Mouse (Mus musculus) kidney, postnatal 0 days (tissue): ENCODE data around the gene Rcan2. TPM values are rescaled to one million over a fixed set of nuclear protein-coding genes. Genes with fewer than 3 reads are reported as not detected.

Source experiments
- ATAC-seq: fragments of 200-750 bp; cut with Nextera tagmentation; replicated peaks from 2 replicates; pipeline ENCODE4 v1.8.0; 2017; ENCODE audit warnings: low read depth, moderate number of reproducible peaks, moderate TSS enrichment, moderate library complexity; ENCODE audit not compliant: low FRiP score
- DNase-seq: peaks from one replicate; pipeline ENCODE4 v3.0.0-alpha.2; 2016; ENCODE audit warnings: low spot score
- H3K27ac ChIP-seq: fragments of 300-500 bp; sonication (generic); 2 replicates; pipeline ENCODE4 v1.5.1; 2014; ENCODE audit warnings: mild to moderate bottlenecking
- H3K27me3 ChIP-seq: fragments of 300-500 bp; sonication (generic); 2 replicates; pipeline ENCODE4 v1.6.1; 2014; ENCODE audit warnings: low read length, mixed read lengths; ENCODE audit not compliant: insufficient read depth
- H3K36me3 ChIP-seq: fragments of 300-500 bp; sonication (generic); 2 replicates; pipeline ENCODE4 v1.6.1; 2014; ENCODE audit warnings: low read length, mixed read lengths; ENCODE audit not compliant: insufficient read depth
- H3K4me1 ChIP-seq: fragments of 300-500 bp; sonication (generic); replicated peaks from 2 replicates; pipeline ENCODE4 v1.6.1; 2014; ENCODE audit warnings: antibody characterized with exemption, low read length, mixed read lengths; ENCODE audit not compliant: insufficient read depth
- H3K4me2 ChIP-seq: fragments of 300-500 bp; sonication (generic); 2 replicates; pipeline ENCODE4 v1.6.1; 2014; ENCODE audit warnings: mild to moderate bottlenecking, low read length, moderate library complexity, mixed read lengths
- H3K4me3 ChIP-seq: fragments of 300-500 bp; sonication (generic); replicated peaks from 2 replicates; pipeline ENCODE4 v1.5.1; 2014; ENCODE audit warnings: low read depth, low read length
- H3K9ac ChIP-seq: fragments of 300-500 bp; sonication (generic); 2 replicates; pipeline ENCODE4 v1.6.1; 2014; ENCODE audit warnings: low read depth, low read length
- H3K9me3 ChIP-seq: fragments of 300-500 bp; sonication (generic); replicated peaks from 2 replicates; pipeline ENCODE4 v1.6.1; 2016; ENCODE audit warnings: low read length, inconsistent platforms, mixed read lengths
- CTCF ChIP-seq: IDR thresholded peaks from 2 replicates; pipeline ENCODE4 v1.5.1; 2016; ENCODE audit warnings: antibody characterized with exemption, low read depth, mild to moderate bottlenecking, moderate library complexity
- WGBS: fragments of 180-500 bp; shearing (Covaris S2); extraction: QIAGEN DNeasy Blood & Tissue Kit; methylation state at CpG from one replicate; pipeline ENCODE4 v1.1.7; 2014; 5-methylcytosine and 5-hydroxymethylcytosine counted together
- polyA plus RNA-seq: library from polyadenylated mRNA; unstranded; fragments of >200 nt; fragmentation: Nextera tagmentation; extraction: Ambion mirVana; gene quantifications from 2 replicates; pipeline ENCODE4 v1.2.1, GENCODE M21; 2015

The Rcan2 gene
- polyA plus RNA-seq, 1 experiment from 2014 or later: 6.9 TPM

- Histone ChIP-seq H3K4me1 (no peaks in the 10 kb centered on the region), H3K36me3 (no peaks in the 10 kb centered on the region), H3K27ac (no peak overlapping the region), H3K4me2 (no peak overlapping the region), H3K9me3 (no peaks in the 10 kb centered on the region), H3K9ac (no peak overlapping the region), H3K27me3 (no peaks in the 10 kb centered on the region), H3K4me3 (no peak overlapping the region)
- ATAC-seq (no peak), DNase-seq (no peak)
- WGBS: 73% methylated on average over 5 of the region's 5 CpGs
- TF ChIP-seq CTCF: no peak
These were observed 73.3 kb downstream of the Rcan2 start for GRCm38 (mm10) chr17:43874417-43874816.

DNA sequence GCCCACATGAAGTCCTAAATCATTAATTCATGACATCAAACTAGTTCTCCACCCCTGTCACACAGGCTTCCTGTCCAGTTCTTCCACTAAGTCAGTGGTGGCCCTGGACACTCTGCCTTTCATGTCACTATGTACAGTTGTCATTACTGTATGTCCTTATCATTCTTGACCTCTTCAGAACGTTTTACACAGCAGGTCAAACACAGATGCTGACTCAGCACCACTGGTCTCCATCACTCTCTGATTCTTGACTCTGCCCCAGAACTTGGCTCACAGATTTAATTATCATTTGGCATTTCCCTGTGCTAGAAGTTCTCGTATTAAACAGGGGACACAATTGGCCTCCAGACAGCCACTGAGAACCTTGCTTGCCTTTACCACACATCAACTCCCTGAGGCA lies 76.3 kb downstream of the Rcan2 start:
- Histone ChIP-seq H3K9me3 (no peaks in the 10 kb centered on the region), H3K9ac (no peak overlapping the region), H3K36me3 (no peaks in the 10 kb centered on the region), H3K4me3 (no peak overlapping the region), H3K4me2 (no peak overlapping the region), H3K27me3 (no peaks in the 10 kb centered on the region), H3K4me1 (no peaks in the 10 kb centered on the region), H3K27ac (no peak overlapping the region)
- DNase-seq (no peak), ATAC-seq (no peak)
- 50% methylated on average over 2 of the region's 2 CpGs for WGBS
- TF ChIP-seq CTCF: no peak

DNA sequence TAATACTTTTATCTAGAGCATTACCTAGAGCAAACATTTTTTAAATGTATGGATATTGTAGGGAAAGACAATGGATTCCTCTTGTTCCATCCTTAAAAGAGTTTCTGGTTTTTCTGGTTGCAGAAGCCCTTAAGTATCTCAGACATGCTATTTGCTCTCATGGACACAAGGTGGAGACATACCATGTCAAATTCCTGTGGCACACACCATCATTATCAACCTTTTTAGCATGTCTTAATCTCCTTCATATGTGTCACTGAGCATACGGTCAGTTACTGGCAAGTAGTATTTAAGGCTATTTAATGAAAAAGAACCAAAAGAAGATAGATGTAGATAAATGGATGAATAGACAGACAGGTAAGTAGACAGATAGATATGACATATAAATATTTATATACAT lies 81.9 kb downstream of the Rcan2 start:
- peak; percentile 85 for TF ChIP-seq CTCF
- no peak overlapping the region for H3K4me3 ChIP-seq
- H3K4me2 ChIP-seq: no peak overlapping the region
- no peak overlapping the region for H3K9ac ChIP-seq
- no peaks in the 10 kb centered on the region for H3K27me3 ChIP-seq
- H3K4me1 ChIP-seq: no peaks in the 10 kb centered on the region
- no peaks in the 10 kb centered on the region for H3K36me3 ChIP-seq
- ATAC-seq (no peak), DNase-seq (peak; percentile 76)
- no peaks in the 10 kb centered on the region for H3K9me3 ChIP-seq
- no peak overlapping the region for H3K27ac ChIP-seq
- WGBS: 27% methylated on average over 1 of the region's 1 CpGs

DNA sequence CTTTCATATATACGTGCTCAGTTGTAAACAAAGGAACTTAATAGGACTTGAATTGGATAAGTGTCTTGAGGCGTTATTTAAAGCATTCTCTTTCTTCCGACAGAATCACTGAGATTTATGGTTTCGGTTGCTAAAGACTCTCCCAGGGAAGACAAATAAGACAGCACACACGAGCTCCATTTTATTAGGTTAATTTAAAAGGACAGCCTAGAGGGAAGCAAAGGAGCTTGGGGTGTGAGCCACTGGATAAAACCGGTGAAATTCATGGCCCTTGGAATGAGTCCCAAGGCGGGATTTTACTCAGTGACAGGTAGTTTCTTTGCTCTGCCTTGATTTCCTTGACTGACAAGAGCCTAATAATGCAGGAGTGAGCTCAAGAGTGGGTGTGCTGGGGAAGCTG lies 85.1 kb downstream of the Rcan2 start:
- Histone ChIP-seq H3K4me3 (no peak overlapping the region), H3K9me3 (no peaks in the 10 kb centered on the region), H3K27me3 (no peaks in the 10 kb centered on the region), H3K9ac (no peak overlapping the region), H3K4me1 (no peaks in the 10 kb centered on the region), H3K36me3 (no peaks in the 10 kb centered on the region), H3K27ac (no peak overlapping the region), H3K4me2 (no peak overlapping the region)
- DNase-seq (no peak), ATAC-seq (no peak)
- WGBS: 30% methylated on average over 7 of the region's 7 CpGs
- no peak for TF ChIP-seq CTCF

- H3K36me3 ChIP-seq: no peaks in the 10 kb centered on the region
- H3K4me3 ChIP-seq: no peak overlapping the region
- H3K27me3 ChIP-seq: no peaks in the 10 kb centered on the region
- no peak overlapping the region for H3K27ac ChIP-seq
- no peak overlapping the region for H3K4me2 ChIP-seq
- no peak overlapping the region for H3K9ac ChIP-seq
- WGBS: 82% methylated on average over 7 of the region's 7 CpGs
- no peaks in the 10 kb centered on the region for H3K9me3 ChIP-seq
- no peak for DNase-seq
- TF ChIP-seq CTCF: no peak
- H3K4me1 ChIP-seq: no peaks in the 10 kb centered on the region
- no peak for ATAC-seq
These were observed 86.8 kb downstream of the Rcan2 start for GRCm38 (mm10) chr17:43887931-43888330.

DNA sequence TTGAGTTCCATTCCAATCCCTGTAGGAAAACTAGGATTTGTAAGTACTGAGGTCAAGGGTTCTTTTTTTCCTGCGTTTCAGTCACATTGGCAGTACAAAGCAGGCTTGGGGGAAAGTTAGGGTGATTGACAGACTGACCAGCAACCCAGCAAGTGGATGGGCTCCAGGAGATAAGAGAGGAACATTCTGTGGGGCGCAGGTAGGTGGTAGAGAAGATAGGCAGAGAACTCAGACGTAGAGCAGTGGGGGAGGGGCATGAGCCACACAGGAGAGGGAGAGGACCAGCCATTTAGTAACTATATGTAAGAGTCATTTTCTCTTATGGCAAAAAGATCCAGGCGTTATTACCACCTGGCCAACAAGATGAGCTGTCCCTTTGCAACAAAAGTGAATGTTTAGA lies 96.2 kb downstream of the Rcan2 start:
- no peaks in the 10 kb centered on the region for H3K36me3 ChIP-seq
- H3K4me2 ChIP-seq: no peak overlapping the region
- no peak overlapping the region for H3K9ac ChIP-seq
- H3K9me3 ChIP-seq: no peaks in the 10 kb centered on the region
- no peak for DNase-seq
- no peaks in the 10 kb centered on the region for H3K4me1 ChIP-seq
- WGBS: 88% methylated on average over 4 of the region's 4 CpGs
- no peak for TF ChIP-seq CTCF
- no peak for ATAC-seq
- H3K4me3 ChIP-seq: no peak overlapping the region
- no peak overlapping the region for H3K27ac ChIP-seq
- no peaks in the 10 kb centered on the region for H3K27me3 ChIP-seq

- Histone ChIP-seq H3K36me3 (no peaks in the 10 kb centered on the region), H3K27me3 (no peaks in the 10 kb centered on the region), H3K9ac (no peak overlapping the region), H3K4me1 (no peaks in the 10 kb centered on the region), H3K27ac (no peak overlapping the region), H3K4me2 (no peak overlapping the region), H3K9me3 (no peaks in the 10 kb centered on the region), H3K4me3 (no peak overlapping the region)
- no peak for TF ChIP-seq CTCF
- no peak for ATAC-seq
- DNase-seq: no peak
- 72% methylated on average over 4 of the region's 4 CpGs for WGBS
These were observed 98.4 kb downstream of the Rcan2 start for GRCm38 (mm10) chr17:43899405-43900092.
